Mouse (Mus musculus): ENCODE measurements around the gene Fam81a.

The Fam81a gene

GRCm38 (mm10) chr9:70109279-70109678 is 33.1 kb downstream of the Fam81a start:
- in situ Hi-C loops (cut with MboI, MseI), result loop anchor here (10.0 kb wide), 1 partner anchor 286 kb away; no protein-coding TSS in a partner anchor

DNA sequence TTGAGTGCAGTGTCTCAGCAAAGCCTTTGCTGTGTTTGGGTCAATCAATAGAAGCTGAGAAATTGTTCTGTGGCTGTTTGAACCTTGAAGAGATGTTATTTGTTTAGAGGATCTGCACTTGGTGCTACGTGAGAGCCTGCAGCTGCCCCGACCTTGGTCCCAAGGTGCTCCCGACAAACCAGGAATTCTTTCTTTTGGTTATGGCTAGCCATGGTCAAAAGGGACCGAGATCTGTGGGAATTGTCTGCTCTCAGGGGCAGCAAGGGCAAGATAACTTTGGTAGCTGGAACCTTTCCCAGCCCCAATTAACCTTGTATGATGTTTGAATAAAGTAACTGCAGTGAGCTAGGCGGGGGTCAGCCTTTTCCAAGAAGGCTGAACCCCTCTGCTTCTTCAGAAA is 34.2 kb downstream of the Fam81a start:
- in situ Hi-C loops (cut with MboI, MseI), result loop anchor here (10.0 kb wide), 1 partner anchor 287 kb away; no protein-coding TSS in a partner anchor

GRCm38 (mm10) chr9:70105573-70105972 is 36.8 kb downstream of the Fam81a start:
- in situ Hi-C loops (cut with MboI, MseI), result loop anchor here (10.0 kb wide), 1 partner anchor 289 kb away; no protein-coding TSS in a partner anchor

DNA sequence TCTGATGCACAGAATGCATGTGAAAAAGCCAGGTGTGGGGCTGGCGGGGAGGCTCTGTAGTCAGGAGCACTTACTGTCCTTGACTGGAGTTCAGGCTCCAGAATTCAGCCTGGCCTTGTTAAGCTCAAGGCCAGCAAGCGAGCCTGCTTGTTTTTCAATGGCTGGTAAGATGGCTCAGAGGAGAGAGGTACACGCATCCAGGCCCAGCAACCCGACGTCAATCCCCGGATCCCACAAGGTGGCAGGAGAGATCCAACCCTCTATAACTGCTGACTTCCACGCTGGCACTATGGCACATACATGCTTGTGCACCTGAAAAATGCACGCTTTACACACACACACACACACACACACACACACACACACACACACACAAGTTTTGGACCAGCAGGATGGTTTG is 39.3 kb downstream of the Fam81a start:
- in situ Hi-C loops (cut with MboI, MseI), result loop anchor here (10.0 kb wide), 1 partner anchor 292 kb away; no protein-coding TSS in a partner anchor

DNA sequence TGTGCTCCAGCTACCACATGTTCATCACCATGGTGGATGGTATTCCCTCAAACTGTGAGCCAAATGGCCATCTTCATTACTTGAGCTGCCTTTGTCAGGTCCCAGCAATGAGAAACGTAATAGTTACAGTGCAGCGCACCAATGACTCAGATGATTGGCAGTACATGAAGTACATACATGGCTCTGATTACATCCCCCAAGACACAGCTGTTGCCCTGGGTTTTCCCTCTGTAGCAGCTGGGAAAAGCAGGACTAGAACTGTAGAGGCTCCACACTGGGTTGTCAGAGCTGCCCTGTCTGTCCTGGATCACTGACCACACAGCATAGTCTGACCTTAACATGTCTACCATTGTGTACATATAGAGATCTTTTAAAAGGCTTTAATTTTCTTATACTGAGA is 44.8 kb downstream of the Fam81a start:
- in situ Hi-C loops (cut with MboI, MseI), result no loop called here

DNA sequence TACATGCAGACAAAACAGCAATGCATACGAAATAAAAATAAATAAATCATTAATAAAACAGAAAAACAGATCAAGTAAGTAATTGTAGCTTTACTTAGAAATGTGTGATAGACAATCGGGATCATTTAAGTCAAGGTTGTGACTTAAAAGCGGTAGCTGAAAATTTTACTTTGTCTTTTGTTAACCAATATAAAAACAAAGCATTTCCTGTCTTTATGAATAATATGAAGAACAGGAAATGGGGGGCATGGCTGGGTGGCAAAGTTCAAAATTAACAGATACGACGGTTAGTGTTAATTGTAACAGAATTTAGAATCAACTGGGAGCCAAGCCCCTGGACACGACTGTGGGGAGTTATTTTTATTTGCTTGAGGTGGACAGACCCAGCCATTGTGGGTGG is 47.3 kb downstream of the Fam81a start:
- in situ Hi-C loops (cut with MboI, MseI), result no loop called here

GRCm38 (mm10) chr9:70090541-70090940 is 51.8 kb downstream of the Fam81a start:
- in situ Hi-C loops (cut with MboI, MseI), result no loop called here

GRCm38 (mm10) chr9:70088786-70089096 is 53.6 kb downstream of the Fam81a start:
- in situ Hi-C loops (cut with MboI, MseI), result no loop called here

DNA sequence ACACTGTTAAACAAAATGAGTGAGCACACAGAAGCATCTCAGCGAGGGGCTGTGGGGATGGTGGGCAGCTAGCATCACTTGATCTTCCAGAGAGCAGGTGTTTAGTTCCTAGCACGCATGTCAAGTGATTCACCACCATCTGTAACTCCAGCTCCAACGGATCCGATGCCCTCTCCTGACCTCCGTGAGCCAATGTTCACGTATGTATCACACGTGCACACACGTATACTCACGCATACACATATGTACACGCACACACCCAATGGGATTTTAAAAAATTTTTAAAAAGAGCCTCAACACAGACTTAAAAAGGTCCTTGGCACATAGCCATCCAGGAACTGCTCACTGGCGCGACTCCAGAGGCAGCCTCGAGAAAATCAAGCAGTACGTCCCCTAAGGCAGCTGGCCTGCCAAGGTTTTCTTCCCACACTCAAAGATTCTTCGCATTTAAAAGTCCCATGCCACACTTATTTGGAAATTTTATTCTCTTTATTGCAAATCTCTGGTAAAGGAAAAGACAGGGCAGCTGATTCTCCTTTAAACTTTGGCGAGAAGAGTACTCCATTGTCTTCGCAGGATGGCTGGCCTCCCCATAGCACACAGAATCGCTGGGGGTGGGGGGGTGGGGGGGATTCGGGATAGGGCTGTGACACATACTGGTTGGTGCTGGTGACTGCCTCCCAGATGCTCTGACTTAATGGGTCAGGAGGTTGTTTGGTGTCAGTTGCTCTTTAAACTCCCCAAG is 54.1 kb downstream of the Fam81a start:
- in situ Hi-C loops (cut with MboI, MseI), result no loop called here

DNA sequence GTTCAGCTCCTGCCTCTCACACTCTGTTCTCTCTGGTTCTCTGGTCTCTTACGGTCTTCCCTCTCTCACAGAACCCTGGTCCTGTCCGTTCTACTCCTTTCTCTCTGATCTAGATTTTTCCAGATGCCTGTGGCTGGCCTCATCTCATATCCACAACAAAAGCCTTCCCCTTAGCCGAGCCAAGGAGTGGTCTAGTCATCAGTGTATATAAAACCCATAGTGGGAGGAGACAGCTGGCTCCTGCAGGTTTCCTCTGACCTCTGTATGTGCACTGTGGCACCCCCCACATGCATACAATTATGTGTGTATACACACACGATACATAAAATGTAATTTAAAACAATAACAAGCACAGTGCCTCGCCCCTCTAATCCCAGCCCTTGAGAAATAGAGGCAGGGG is 55.0 kb downstream of the Fam81a start:
- in situ Hi-C loops (cut with MboI, MseI), result no loop called here

DNA sequence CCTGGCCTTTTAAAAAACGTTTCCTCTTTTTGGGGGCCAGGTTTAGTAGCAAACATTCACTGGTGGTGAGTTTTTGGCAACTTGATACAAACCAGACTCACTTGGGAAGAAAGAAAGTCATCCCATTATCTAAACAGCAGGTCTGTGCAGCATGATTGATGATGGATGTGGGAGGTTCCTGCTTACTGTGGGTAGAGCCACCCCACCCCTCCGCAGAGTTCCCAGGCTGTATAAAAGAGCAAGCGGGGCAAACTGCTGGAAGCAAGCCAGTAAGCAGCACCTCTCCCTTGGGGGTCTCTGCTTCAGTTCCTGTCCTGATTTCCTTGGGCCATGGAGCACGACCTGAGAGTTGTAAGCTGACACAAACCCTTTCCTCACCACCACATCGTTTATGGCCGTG is 56.3 kb downstream of the Fam81a start:
- in situ Hi-C loops (cut with MboI, MseI), result no loop called here

- in situ Hi-C loops (cut with MboI, MseI), result no loop called here
Measured at GRCm38 (mm10) chr9:70084107-70084506, 58.3 kb downstream of the Fam81a start.

DNA sequence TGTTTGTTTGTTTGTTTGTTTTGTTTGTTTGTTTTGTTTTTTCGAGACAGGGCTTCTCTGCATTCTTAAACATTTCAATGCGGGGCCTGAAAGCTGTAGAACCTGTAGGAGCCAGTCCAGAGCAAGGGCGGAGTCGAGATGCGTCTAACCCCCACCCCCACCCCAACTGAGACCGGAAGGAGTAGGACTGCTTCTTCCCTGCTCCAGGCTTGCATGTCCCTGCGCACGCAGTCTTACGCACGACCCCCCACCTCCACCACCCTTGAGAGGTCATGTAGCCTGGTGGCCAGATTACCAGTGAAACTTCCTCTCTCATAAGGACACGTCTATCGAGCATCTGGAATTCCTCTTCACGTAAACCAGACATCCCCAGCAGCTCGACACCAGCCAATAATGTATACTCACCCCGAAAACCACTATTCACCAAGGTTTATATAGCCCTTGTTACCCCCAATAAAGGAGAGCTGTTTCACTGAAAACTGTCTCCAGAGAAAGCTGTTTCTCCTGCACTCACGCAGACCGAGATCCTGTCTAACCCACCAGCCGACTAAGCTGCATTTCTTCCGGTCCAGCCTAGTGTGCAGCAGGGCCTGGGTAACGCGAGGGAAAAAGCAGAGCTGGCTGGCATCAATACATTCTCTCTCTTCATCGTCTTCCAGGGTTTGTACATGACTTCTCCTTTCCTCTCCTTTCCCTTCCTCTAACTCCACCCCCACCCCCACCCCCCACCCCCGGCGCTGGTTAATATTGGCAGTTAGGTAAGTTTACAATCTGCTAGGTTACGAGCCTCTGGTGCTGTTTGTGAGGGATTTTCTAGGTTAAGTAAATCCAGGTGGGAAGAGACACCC is 59.8 kb downstream of the Fam81a start:
- in situ Hi-C loops (cut with MboI, MseI), result no loop called here

DNA sequence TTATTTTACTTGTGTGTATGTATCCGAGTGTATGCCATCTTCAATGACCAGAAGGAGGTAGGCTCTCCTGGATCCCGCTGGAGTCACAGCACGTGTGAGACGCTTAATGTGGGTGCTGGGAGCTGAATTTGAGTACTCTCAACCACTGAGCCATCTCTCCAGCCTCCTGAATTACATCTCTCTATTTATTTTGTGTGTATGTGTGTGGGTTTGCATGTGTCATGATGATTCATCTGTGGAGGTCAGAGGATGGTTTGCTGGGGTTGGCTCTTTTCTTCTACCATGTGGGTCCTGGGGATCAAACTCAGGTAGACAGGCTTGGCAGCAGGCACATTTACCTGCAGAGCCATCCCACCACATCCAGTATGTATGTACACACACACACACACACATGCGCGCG is 60.6 kb downstream of the Fam81a start:
- in situ Hi-C loops (cut with MboI, MseI), result no loop called here

GRCm38 (mm10) chr9:70080976-70081375 is 61.4 kb downstream of the Fam81a start:
- in situ Hi-C loops (cut with MboI, MseI), result no loop called here

DNA sequence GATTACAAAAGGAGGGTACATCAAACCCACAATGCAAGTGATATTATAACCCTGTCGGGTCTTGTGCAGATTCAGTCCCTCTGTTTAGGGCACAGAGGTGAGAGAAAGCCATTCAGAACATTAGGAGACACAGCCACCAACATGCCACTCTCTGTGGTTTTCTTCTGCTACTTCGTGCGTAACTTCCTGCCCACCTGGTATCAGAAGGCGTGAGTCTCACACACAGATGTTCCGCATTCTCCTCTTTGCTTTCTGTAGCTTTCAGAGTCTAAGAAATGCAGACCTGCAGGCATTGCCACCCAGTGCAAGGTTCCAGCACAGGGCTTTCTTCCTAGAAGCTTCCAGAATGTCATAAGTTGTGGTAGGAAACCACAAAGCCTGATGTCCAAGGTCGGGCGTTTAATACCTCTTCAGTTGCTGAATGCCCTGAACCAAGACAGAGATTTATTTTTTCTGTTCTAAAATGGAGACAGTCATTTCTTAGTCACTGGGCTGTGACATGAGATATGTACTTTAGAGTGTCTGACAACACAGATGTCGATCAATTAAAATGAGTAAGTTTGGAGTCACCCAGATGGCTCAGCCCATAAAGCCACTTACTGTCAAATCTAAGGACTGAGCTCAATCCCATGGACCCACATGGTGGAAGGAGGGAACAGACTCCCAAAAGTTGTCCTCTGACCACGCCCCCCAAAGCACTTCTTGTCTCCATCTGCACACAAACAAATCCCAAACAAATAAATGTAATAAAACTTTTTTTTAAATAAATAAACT is 62.1 kb downstream of the Fam81a start:
- in situ Hi-C loops (cut with MboI, MseI), result no loop called here

DNA sequence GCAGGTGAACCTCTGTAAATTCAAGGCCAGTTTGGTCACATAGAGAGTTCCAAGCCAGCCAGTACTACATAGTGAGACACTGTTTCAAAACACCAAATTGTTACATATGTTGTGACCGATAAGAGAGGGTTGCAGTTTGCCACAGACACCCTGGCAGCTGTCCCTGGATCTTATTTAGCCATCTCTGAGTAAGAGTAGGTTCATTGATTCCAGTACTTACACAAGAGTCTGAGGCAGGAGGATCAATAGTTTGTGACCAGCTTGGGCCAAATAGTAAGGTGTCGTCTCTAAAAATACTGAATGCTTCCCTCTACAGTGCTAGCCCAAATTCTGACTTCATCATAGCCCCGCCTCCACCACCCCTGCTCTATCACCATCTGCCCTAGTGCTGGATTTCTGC is 64.3 kb downstream of the Fam81a start:
- in situ Hi-C loops (cut with MboI, MseI), result no loop called here

- in situ Hi-C loops (cut with MboI, MseI), result no loop called here
Measured at GRCm38 (mm10) chr9:70077170-70077569, 65.2 kb downstream of the Fam81a start.

DNA sequence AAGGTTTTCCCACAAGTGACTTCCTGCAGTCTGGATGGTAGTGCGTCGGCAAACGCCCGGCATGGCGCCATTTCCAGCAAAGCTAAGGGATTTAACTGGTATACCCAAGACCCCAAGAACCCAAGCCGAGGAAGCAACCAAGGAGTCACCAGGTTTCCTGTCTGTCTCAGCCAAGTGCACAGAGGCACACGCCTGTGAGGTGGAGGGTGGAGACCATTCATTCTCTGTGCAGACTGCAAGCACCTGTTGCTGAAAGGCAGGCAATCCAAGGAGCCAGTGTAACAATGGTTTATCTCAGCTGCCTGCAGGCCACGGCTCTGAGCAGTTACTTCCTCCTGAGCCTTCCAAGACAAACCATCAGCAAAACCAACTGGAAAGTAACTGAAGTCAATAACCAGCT is 70.0 kb downstream of the Fam81a start:
- in situ Hi-C loops (cut with MboI, MseI), result no loop called here

DNA sequence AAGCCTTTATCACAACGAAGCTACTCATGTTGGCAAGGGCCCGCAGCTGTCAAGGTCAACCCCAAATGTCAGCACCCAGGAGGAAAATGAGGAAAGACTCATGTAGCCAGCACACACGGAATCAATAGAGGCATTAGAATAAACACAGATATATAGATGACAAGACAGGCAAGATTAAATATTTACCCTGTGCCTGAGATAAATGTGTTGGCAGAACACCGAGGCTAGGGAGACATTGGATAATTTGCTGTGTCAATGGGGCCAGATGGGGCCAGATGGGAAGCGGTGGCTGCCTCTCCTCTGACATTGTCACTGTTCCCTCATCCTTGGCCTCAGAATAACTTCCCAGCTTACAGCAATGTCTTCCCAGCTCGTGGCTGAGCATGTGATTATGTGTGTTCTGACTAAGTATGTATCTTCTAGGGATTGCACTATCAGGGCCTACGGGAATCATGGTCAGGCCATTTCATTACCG is 72.4 kb downstream of the Fam81a start:
- in situ Hi-C loops (cut with MboI, MseI), result no loop called here

- in situ Hi-C loops (cut with MboI, MseI), result no loop called here
Measured at GRCm38 (mm10) chr9:70067497-70067896, 74.9 kb downstream of the Fam81a start.

- in situ Hi-C loops (cut with MboI, MseI), result no loop called here
Measured at GRCm38 (mm10) chr9:70062012-70062411, 80.3 kb downstream of the Fam81a start.
